16 mouse cellular contexts compared by ENCODE assay signal in the genomic region with DNA sequence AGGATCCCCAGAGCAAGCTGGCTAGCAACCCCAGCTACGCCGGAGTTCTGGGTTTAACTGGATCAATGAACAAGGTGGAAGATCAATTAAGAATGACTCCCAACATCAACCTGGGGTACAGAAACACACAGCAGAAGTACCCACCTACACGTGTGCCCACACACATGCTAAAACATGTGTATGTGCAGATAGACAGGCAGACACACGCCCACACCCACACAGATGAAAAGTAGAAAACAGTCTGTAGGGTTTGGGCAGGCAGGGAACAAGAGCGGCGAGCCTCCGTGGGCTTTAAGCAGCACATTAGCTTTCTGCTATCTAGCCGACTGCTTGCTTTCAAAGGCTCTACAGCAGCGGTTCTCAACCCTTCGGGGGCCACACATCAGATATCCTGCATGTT. TPM values are rescaled to one million over a fixed set of nuclear protein-coding genes. Genes with fewer than 3 reads are reported as not detected.
DNase-seq lines count a peak whose midpoint lies in the region; ATAC-seq and TF ChIP-seq lines count a peak whose summit lies in the region.
"Had no signal": no experiment of that assay in that cellular context is flagged by ENCODE, and none has a peak within 500 bp of the region (broad histone marks: within the 10 kb centered on the region; RNA-seq: fewer than 3 reads in every experiment).

No protein-coding gene starts in this region.

- peak; percentile 44; the same call in 1 of the 2 replicates for ATAC-seq in frontal cortex, adult (ENCODE audit: low TSS enrichment)
- no peak for ATAC-seq in liver, embryonic 12.5 days
- no peak for ATAC-seq in stomach, embryonic 16.5 days (ENCODE audit: insufficient read depth, low FRiP score)
- ATAC-seq in lung, postnatal 0 days = no peak

- no peaks in the 10 kb centered on the region for H3K9me3 ChIP-seq in liver, embryonic 12.5 days (replicated peaks)
- H3K9me3 ChIP-seq in stomach, embryonic 16.5 days (replicated peaks; ENCODE audit: control insufficient read depth, low read length) = no peaks in the 10 kb centered on the region
- H3K9me3 ChIP-seq in lung, postnatal 0 days (ENCODE audit: low read length) = no peaks in the 10 kb centered on the region
- H3K9me3 ChIP-seq: forebrain, embryonic 10.5 days; hindbrain, embryonic 12.5 days; intestine, embryonic 15.5 days; kidney, embryonic 15.5 days; limb, embryonic 13.5 days; lung, embryonic 15.5 days had no signal

- peak overlapping the region; percentile 16 for H3K4me2 ChIP-seq in liver, embryonic 12.5 days
- no peak overlapping the region for H3K4me2 ChIP-seq in stomach, embryonic 16.5 days (ENCODE audit: low read depth, low read length)
- H3K4me2 ChIP-seq in lung, postnatal 0 days (replicated peaks; ENCODE audit: low read depth, low read length) = no peak overlapping the region
- H3K4me2 ChIP-seq: hindbrain, embryonic 12.5 days; intestine, embryonic 15.5 days; kidney, embryonic 15.5 days; limb, embryonic 13.5 days; lung, embryonic 15.5 days had no signal

- H3K27me3 ChIP-seq in liver, embryonic 12.5 days (replicated peaks) = peaks cover 24% of the 10 kb centered on the region
- H3K27me3 ChIP-seq in stomach, embryonic 16.5 days (ENCODE audit: control insufficient read depth, insufficient read depth, low read length) = peaks cover 4% of the 10 kb centered on the region
- 0 out of 2 replicates have a peak, but pooled peaks cover 3% of the 10 kb centered on the region for H3K27me3 ChIP-seq in lung, postnatal 0 days (replicated peaks; ENCODE audit: insufficient read depth, low read length)

- no peak for TF ChIP-seq CTCF in lung, postnatal 0 days (IDR thresholded peaks at IDR 0.05)

- no peak overlapping the region for H3K9ac ChIP-seq in liver, embryonic 12.5 days
- no peak overlapping the region for H3K9ac ChIP-seq in stomach, embryonic 16.5 days (ENCODE audit: low read length)
- H3K9ac ChIP-seq in lung, postnatal 0 days (replicated peaks; ENCODE audit: low read depth) = no peak overlapping the region
- H3K9ac ChIP-seq: hindbrain, embryonic 12.5 days; intestine, embryonic 15.5 days; kidney, embryonic 15.5 days; limb, embryonic 13.5 days; lung, embryonic 15.5 days had no signal

- no peaks in the 10 kb centered on the region for H3K36me3 ChIP-seq in liver, embryonic 12.5 days
- no peaks in the 10 kb centered on the region for H3K36me3 ChIP-seq in stomach, embryonic 16.5 days (ENCODE audit: control insufficient read depth, insufficient read depth, low read length)
- no peaks in the 10 kb centered on the region for H3K36me3 ChIP-seq in lung, postnatal 0 days (ENCODE audit: insufficient read depth, low read length)
- H3K36me3 ChIP-seq: forebrain, embryonic 10.5 days; hindbrain, embryonic 12.5 days; intestine, embryonic 15.5 days; kidney, embryonic 15.5 days; limb, embryonic 13.5 days; lung, embryonic 15.5 days had no signal

- DNase-seq in frontal cortex, postnatal 10 days (ENCODE audit: low spot score in 2 of 2) = no peak
- peak; percentile 17 for DNase-seq in right cerebral cortex, postnatal 25 days
- DNase-seq in right cerebral cortex, postnatal 14 days = no peak
- no peak for DNase-seq in lung, postnatal 0 days (ENCODE audit: low spot score)
- no peak for DNase-seq in adrenal gland, postnatal 14 days
- DNase-seq: cerebellum, adult 9-11 months; gastrocnemius, postnatal 25 days had no signal

- 25% methylated on average over 10 of the region's 10 CpGs for WGBS in liver, embryonic 12.5 days (ENCODE audit: insufficient replicate concordance)
- 60% methylated on average over 10 of the region's 10 CpGs for WGBS in stomach, embryonic 16.5 days
- WGBS in lung, postnatal 0 days = 65% methylated on average over 10 of the region's 10 CpGs

- peaks cover 47% of the 10 kb centered on the region for H3K4me1 ChIP-seq in liver, embryonic 12.5 days
- 0 out of 2 replicates have a peak, but pooled peaks cover 7% of the 10 kb centered on the region for H3K4me1 ChIP-seq in stomach, embryonic 16.5 days (ENCODE audit: control insufficient read depth, insufficient read depth, low read length)
- no peaks in the 10 kb centered on the region for H3K4me1 ChIP-seq in lung, postnatal 0 days (ENCODE audit: insufficient read depth, low read depth, low read length)
- H3K4me1 ChIP-seq: lung, embryonic 15.5 days had no signal

- no peak for TF ChIP-seq EP300 in lung, postnatal 0 days (IDR thresholded peaks at IDR 0.05)

- H3K27ac ChIP-seq in liver, embryonic 12.5 days = no peak overlapping the region; the same call in 1 of the 2 replicates
- peak overlapping the region; percentile 37; the same call in 1 of the 2 replicates for H3K27ac ChIP-seq in stomach, embryonic 16.5 days (ENCODE audit: low read length)
- no peak overlapping the region for H3K27ac ChIP-seq in lung, postnatal 0 days (ENCODE audit: low read length)
- H3K27ac ChIP-seq: forebrain, embryonic 10.5 days; hindbrain, embryonic 12.5 days; intestine, embryonic 15.5 days; kidney, embryonic 15.5 days; limb, embryonic 13.5 days; lung, embryonic 15.5 days had no signal

- no peak overlapping the region for H3K4me3 ChIP-seq in liver, embryonic 12.5 days
- no peak overlapping the region for H3K4me3 ChIP-seq in stomach, embryonic 16.5 days (replicated peaks; ENCODE audit: low read length)
- H3K4me3 ChIP-seq in lung, postnatal 0 days (ENCODE audit: low read depth, low read length) = no peak overlapping the region
- H3K4me3 ChIP-seq: forebrain, embryonic 10.5 days; hindbrain, embryonic 12.5 days; intestine, embryonic 15.5 days; kidney, embryonic 15.5 days; limb, embryonic 13.5 days; lung, embryonic 15.5 days had no signal

RNA-seq across cellular contexts. Expression of gene Cela1, which starts 13.4 kb away (rescaled TPM):
- polyA plus RNA-seq in liver, embryonic 12.5 days (2016; fragmentation: Nextera tagmentation; extraction: Ambion mirVana) = 8.7 and 11.0 TPM in 2 replicates
- 250 and 388 TPM in 2 replicates for polyA plus RNA-seq in stomach, embryonic 16.5 days (2015; fragmentation: Nextera tagmentation; extraction: Ambion mirVana)
- 5.0 and 11.4 TPM in 2 replicates for polyA plus RNA-seq in lung, postnatal 0 days (2015; fragmentation: Nextera tagmentation; extraction: Ambion mirVana)
- total RNA-seq in adrenal gland, postnatal 14 days (2021) = 26.1 and 32.9 TPM in 2 replicates
- total RNA-seq: gastrocnemius, postnatal 25 days had no signal

RNA-seq across cellular contexts. Expression of gene Galnt6, which starts 28.1 kb away (rescaled TPM):
- 0.96 and 1.3 TPM in 2 replicates for polyA plus RNA-seq in liver, embryonic 12.5 days (2016; fragmentation: Nextera tagmentation; extraction: Ambion mirVana)
- 6.9 and 8.7 TPM in 2 replicates for polyA plus RNA-seq in stomach, embryonic 16.5 days (2015; fragmentation: Nextera tagmentation; extraction: Ambion mirVana)
- 1.2 TPM in 2 replicates for polyA plus RNA-seq in lung, postnatal 0 days (2015; fragmentation: Nextera tagmentation; extraction: Ambion mirVana)
- total RNA-seq in adrenal gland, postnatal 14 days (2021) = 8.1 and 11.9 TPM in 2 replicates
- polyA plus RNA-seq: forebrain, embryonic 10.5 days had no signal

RNA-seq across cellular contexts. Expression of gene Bin2, which starts 31.8 kb away (rescaled TPM):
- 40.5 and 40.6 TPM in 2 replicates for polyA plus RNA-seq in liver, embryonic 12.5 days (2016; fragmentation: Nextera tagmentation; extraction: Ambion mirVana)
- polyA plus RNA-seq in stomach, embryonic 16.5 days (2015; fragmentation: Nextera tagmentation; extraction: Ambion mirVana) = 6.0 and 6.3 TPM in 2 replicates
- 4.2 and 4.5 TPM in 2 replicates for polyA plus RNA-seq in lung, postnatal 0 days (2015; fragmentation: Nextera tagmentation; extraction: Ambion mirVana)
- total RNA-seq in adrenal gland, postnatal 14 days (2021) = 3.6 and 14.8 TPM in 2 replicates

Comparison
In these comparisons a context has a peak if more than half of its experiments do, and no peak if none do; other contexts are left out.
1. RNA of gene Cela1, which starts 13.4 kb away (polyA plus RNA-seq): 250 to 388 TPM in stomach, embryonic 16.5 days; 5.0 to 11.4 TPM in lung, postnatal 0 days and 8.7 to 11.0 TPM in liver, embryonic 12.5 days; every median in the first group is over 10 times any median in the second.